Mouse (Mus musculus) gastrocnemius, postnatal 25 days (tissue): ENCODE measurements around the gene Phc3. TPM values are rescaled to one million over a fixed set of nuclear protein-coding genes. Genes with fewer than 3 reads are reported as not detected.
"Not testable (repeated sequence)": the region's sequence is repeated elsewhere in the genome, so short reads cannot be mapped to it uniquely, and the experiment has no call there.

Experiments
- DNase-seq: peaks from one replicate; pipeline ENCODE4 v3.0.0; 2022
- total RNA-seq, 2 experiments: library from RNA; stranded (reverse); gene quantifications; 1 replicate in 1 of 2; 2 replicates in 1 of 2; pipeline ENCODE4 v1.2.3; 2021

Gene Phc3
- total RNA-seq, 2 experiments from 2014 or later = 10.6 to 11.0 TPM

DNA sequence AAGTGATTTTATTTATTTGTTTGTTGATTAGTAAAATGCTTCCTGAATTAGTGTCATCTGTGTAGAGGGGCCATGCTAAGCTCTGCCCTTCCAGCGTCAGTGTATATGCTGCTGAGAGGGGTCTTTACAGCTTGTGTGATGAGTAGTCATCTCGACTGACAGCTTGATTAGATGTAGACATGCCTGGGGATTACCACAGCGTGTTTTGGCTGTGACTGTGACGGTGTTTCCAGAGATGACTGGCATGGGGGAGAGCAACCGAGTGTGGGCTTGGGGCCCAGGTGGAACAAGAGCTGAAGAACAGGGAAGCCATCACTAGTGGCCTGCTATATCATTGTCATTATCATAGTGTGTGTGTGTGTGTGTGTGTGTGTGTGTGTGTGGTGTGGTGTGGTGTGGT, 100.6 kb downstream of the Phc3 start:
- DNase-seq = no peak

- DNase-seq = no peak
Observed at GRCm38 (mm10) chr3:30868176-30868575, 101.0 kb downstream of the Phc3 start.

DNA sequence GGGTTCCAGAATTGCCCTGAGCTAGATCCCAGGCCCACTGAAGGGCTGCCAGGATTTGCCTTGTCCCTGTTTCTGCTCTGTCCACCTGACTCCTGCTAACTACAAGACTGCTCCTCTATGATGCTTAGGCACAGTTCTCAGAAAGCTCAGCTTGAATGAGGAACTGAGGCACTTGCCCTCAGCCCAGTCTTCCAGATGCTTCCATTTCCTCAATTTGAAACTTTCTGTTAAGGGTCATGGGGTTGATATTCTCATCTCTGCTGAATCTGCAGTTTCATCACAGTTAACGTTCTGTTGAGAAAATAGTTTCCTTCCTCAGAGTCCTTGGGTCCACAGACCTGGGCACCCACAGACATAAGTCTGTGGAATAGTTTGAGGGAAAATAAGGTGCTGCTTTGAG, 104.6 kb downstream of the Phc3 start:
- DNase-seq = no peak

GRCm38 (mm10) chr3:30863712-30864435, 105.3 kb downstream of the Phc3 start:
- DNase-seq = no peak

DNA sequence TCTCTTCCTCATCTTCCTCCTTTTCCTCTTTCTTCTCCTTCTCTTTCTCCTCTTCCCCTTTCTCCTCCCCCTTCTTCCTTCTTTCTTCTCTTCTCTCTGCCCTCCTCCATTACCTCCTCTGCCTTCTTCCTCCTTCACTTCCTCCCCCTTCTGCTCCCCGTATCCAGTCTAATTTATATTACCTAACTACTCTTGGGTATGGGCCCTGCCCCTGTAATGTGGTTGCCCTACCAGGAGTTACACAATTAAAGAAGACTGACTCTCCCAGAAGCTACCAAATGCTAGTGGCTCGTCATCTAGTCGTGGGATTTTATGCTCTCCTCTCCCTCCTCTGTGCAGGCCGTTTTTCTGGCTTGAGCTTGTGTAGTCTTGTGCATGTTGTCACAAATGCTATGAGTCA, 108.5 kb downstream of the Phc3 start:
- no peak for DNase-seq

- not testable (repeated sequence) for DNase-seq
Observed at GRCm38 (mm10) chr3:30859599-30859998, 109.6 kb downstream of the Phc3 start.

DNA sequence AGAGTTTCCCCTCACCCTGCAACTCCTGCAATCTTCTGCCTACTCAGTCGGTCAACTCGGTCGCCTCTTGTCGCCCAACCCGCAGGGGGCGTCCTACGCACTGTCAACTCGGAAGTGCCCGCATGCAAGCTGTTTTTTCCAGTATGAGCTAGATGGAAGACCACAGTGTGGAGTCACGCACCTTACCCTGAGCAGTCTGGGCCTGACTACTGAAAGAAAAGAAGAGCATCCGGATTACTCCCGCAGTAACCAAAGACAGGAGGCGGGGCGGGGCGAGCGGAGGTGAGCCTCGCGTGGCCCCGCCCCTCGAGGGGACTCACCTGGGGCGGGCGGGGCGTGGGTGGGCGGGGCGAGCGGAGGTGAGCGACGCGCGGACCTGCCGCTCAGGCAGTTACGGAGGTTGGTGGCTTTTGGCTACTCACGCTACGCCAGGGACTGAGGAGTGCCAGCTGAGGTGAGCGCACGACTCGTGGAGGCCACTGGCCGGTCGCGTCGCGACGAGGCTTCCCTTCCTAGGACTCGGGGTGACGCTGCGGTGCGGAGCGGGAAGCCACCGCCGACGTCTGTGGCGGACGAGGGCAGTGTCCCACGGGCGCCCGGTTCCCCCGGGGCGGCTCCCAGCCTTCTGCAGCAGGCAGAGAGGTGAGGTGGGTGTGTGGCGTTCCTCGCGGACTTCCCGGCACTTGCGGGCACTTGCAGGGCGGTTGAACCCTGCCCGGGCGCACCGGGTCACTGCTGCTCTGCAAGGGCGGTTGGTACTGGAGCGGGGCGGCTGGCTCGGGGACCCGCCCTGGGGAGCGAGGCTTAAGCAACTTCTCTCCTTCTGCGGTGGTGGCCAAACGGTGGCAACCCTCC, 113.4 kb downstream of the Phc3 start, which contains the start of gene Gpr160:
TSS of gene Gpr160 (plus strand) at position 347 of the 855 bp plus-strand sequence.
- peak; percentile 44 for DNase-seq

DNA sequence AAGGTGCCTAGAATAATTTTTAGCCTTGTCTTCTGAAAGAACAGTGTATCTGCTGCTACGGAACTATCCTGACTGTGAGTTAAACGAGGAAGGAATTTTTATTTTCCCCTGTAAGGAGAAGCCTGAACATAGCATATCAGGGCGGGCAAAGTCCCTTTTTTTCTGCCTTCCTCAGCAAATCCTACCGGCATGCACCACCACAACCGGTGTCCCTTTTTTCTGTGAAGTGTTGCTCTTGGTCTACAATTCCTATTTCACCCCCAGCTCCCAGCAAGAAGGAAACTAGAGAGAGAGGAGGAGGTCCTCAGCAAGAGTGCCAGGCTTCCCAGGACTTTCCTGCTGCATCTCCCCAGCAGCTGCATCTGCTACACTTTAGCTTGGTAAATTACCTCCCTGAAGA, 115.6 kb downstream of the Phc3 start:
- no peak for DNase-seq

DNA sequence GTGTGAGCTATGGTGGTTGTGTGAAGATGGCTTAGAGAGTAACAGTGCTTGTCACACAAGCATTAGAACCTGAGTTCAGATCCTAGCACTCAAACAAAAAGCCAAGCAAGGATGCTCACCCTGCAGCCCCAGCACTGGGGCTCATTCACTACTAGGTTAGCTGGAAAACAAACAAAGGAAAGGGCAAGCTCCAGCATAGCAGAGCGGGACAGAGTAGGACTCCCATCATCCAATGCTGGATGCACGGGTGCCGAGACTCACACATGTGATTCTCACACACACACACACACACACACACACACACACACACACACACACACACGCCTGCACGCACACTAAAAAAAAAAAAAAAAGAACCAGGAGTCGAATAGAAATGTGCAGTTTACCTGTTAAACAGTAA, 117.8 kb downstream of the Phc3 start:
- no peak for DNase-seq

Other genes starting within 250 kb of the Phc3 start
- gene Samd7, start 223.1 kb downstream of the Phc3 start, total RNA-seq = not detected
- gene Sec62, start 176.5 kb downstream of the Phc3 start, total RNA-seq = 10 to 100 TPM; 26.7 to 29.6 TPM
- gene Gpr160, start 113.5 kb downstream of the Phc3 start, total RNA-seq = under 1 TPM; 0.41 to 0.78 TPM
- gene Prkci, start 26.3 kb upstream of the Phc3 start, total RNA-seq = 1 to 10 TPM; 4.4 to 4.7 TPM
- 10 to 100 TPM; 11.4 to 11.8 TPM for gene Skil, start 125.6 kb upstream of the Phc3 start, total RNA-seq
- gene Cldn11, start 180.5 kb upstream of the Phc3 start, total RNA-seq = under 1 TPM; 0.15 to 0.88 TPM